Mouse (Mus musculus) midbrain, embryonic 16.5 days (tissue): ENCODE data around the gene Gpr153. TPM values are rescaled to one million over a fixed set of nuclear protein-coding genes. Genes with fewer than 3 reads are reported as not detected.
A peak's percentile ranks its signal among the peaks of the same experiment; 100 is the strongest.

Experiments
- ATAC-seq: fragments of 200-750 bp; cut with Nextera tagmentation; 2 replicates; pipeline ENCODE4 v1.8.0; 2017; ENCODE audit warnings: moderate TSS enrichment
- H3K27ac ChIP-seq: fragments of 300-500 bp; sonication (generic); 2 replicates; pipeline ENCODE4 v1.5.1; 2014; ENCODE audit warnings: mild to moderate bottlenecking, low read length, mixed read lengths
- H3K27me3 ChIP-seq: fragments of 300-500 bp; sonication (generic); 2 replicates; pipeline ENCODE4 v1.6.1; 2014; ENCODE audit warnings: low read depth, low read length, mixed read lengths; ENCODE audit not compliant: control insufficient read depth, insufficient read depth
- H3K36me3 ChIP-seq: fragments of 300-500 bp; sonication (generic); 2 replicates; pipeline ENCODE4 v1.6.1; 2014; ENCODE audit warnings: mild to moderate bottlenecking, low read length, moderate library complexity, mixed read lengths; ENCODE audit not compliant: control insufficient read depth, insufficient read depth
- H3K4me1 ChIP-seq: fragments of 300-500 bp; sonication (generic); 2 replicates; pipeline ENCODE4 v1.6.1; 2014; ENCODE audit warnings: mild to moderate bottlenecking, low read length, mixed read lengths; ENCODE audit not compliant: control insufficient read depth, insufficient read depth
- H3K4me2 ChIP-seq: fragments of 300-500 bp; sonication (generic); 2 replicates; pipeline ENCODE4 v1.6.1; 2014; ENCODE audit warnings: mild to moderate bottlenecking, low read length, mixed read lengths
- H3K4me3 ChIP-seq: fragments of 300-500 bp; sonication (generic); 2 replicates; pipeline ENCODE4 v1.5.1; 2014; ENCODE audit warnings: low read depth, mild to moderate bottlenecking, low read length, moderate library complexity, mixed read lengths
- H3K9ac ChIP-seq: fragments of 300-500 bp; sonication (generic); 2 replicates; pipeline ENCODE4 v1.6.1; 2014; ENCODE audit warnings: low read depth, low read length, mixed read lengths
- H3K9me3 ChIP-seq: fragments of 300-500 bp; sonication (generic); replicated peaks from 2 replicates; pipeline ENCODE4 v1.6.1; 2014; ENCODE audit warnings: mild to moderate bottlenecking, low read length, mixed read lengths; ENCODE audit not compliant: control insufficient read depth, poor library complexity, severe bottlenecking
- WGBS: fragments of 180-500 bp; shearing (Covaris S2); extraction: QIAGEN DNeasy Blood & Tissue Kit; methylation state at CpG from one replicate; pipeline ENCODE4 v1.1.7; 2014; 5-methylcytosine and 5-hydroxymethylcytosine counted together
- polyA plus RNA-seq: library from polyadenylated mRNA; unstranded; fragments of >200 nt; fragmentation: Nextera tagmentation; extraction: Ambion mirVana; gene quantifications from 2 replicates; pipeline ENCODE4 v1.2.1, GENCODE M21; 2015

The Gpr153 gene
- polyA plus RNA-seq, 1 experiment from 2014 or later = 16.2 TPM

- H3K9ac ChIP-seq = no peak overlapping the region
- no peak overlapping the region for H3K4me2 ChIP-seq
- ATAC-seq = no peak
- H3K36me3 ChIP-seq = peaks cover 5% of the 10 kb centered on the region
- no peak overlapping the region for H3K27ac ChIP-seq
- H3K4me3 ChIP-seq = no peak overlapping the region
- peaks cover 4% of the 10 kb centered on the region; the same call in 1 of the 2 replicates for H3K4me1 ChIP-seq
- no peaks in the 10 kb centered on the region for H3K27me3 ChIP-seq
- 65% methylated on average over 9 of the region's 9 CpGs for WGBS
- no peaks in the 10 kb centered on the region for H3K9me3 ChIP-seq
Measured at GRCm38 (mm10) chr4:152263089-152263488, 10.9 kb upstream of the Gpr153 start.

GRCm38 (mm10) chr4:152263512-152264176 lies 10.4 kb upstream of the Gpr153 start:
- H3K36me3 ChIP-seq = peaks cover 7% of the 10 kb centered on the region; the same call in 1 of the 2 replicates
- H3K9ac ChIP-seq = no peak overlapping the region
- no peak overlapping the region for H3K4me2 ChIP-seq
- H3K4me1 ChIP-seq = peaks cover 4% of the 10 kb centered on the region; the same call in 1 of the 2 replicates
- ATAC-seq = no peak
- no peak overlapping the region for H3K4me3 ChIP-seq
- H3K27ac ChIP-seq = no peak overlapping the region
- no peaks in the 10 kb centered on the region for H3K27me3 ChIP-seq
- 31% methylated on average over 10 of the region's 10 CpGs for WGBS
- H3K9me3 ChIP-seq = no peaks in the 10 kb centered on the region

- Histone ChIP-seq H3K4me3 (no peak overlapping the region), H3K27ac (no peak overlapping the region), H3K4me2 (no peak overlapping the region), H3K27me3 (no peaks in the 10 kb centered on the region), H3K9me3 (no peaks in the 10 kb centered on the region), H3K4me1 (peaks cover 4% of the 10 kb centered on the region; the same call in 1 of the 2 replicates), H3K36me3 (peaks cover 7% of the 10 kb centered on the region; the same call in 1 of the 2 replicates), H3K9ac (no peak overlapping the region)
- 47% methylated on average over 4 of the region's 4 CpGs for WGBS
- ATAC-seq = no peak
Measured at GRCm38 (mm10) chr4:152264177-152264530, 9.9 kb upstream of the Gpr153 start.

DNA sequence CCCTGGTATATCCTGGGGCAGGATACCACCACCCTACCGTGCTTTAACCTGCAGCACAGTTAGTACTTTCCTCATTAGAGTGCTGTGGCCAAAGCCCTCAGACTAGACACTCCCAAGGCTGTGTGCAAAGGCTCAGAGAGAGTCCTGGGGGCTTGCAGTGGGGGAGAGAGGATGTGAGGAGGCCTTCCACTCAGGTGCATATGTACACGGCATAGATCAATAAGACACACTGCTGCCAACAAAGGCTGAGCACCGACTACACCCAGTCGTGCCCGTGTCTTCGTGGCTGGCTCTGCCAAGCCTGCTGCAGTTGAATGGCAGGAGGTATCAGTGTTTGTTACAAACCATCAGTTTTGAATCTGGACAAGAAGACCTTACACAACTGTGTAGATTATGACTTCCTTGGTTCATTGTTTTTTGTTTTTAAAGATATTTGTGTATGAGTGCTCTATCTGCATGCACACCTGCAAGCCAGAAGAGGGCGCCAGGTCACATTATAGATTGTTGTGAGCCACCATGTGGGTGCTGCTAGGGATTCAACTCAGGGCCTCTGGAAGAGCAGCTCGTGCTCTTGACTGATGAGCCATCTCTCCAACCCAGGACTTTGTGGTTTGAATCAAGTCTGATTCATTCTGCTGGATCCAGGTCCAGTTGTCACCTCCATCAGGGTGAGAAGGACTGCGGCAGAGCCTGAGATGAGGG lies 9.0 kb upstream of the Gpr153 start:
- ATAC-seq = no peak
- Histone ChIP-seq H3K4me1 (peaks cover 4% of the 10 kb centered on the region; the same call in 1 of the 2 replicates), H3K27me3 (no peaks in the 10 kb centered on the region), H3K36me3 (peaks cover 7% of the 10 kb centered on the region; the same call in 1 of the 2 replicates), H3K4me2 (no peak overlapping the region), H3K4me3 (no peak overlapping the region), H3K27ac (no peak overlapping the region), H3K9me3 (no peaks in the 10 kb centered on the region), H3K9ac (no peak overlapping the region)
- 91% methylated on average over 9 of the region's 9 CpGs for WGBS

GRCm38 (mm10) chr4:152265791-152266190 lies 8.2 kb upstream of the Gpr153 start:
- Histone ChIP-seq H3K4me1 (peaks cover 4% of the 10 kb centered on the region; the same call in 1 of the 2 replicates), H3K4me3 (no peak overlapping the region), H3K36me3 (peaks cover 5% of the 10 kb centered on the region; the same call in 1 of the 2 replicates), H3K9ac (no peak overlapping the region), H3K4me2 (no peak overlapping the region), H3K27me3 (no peaks in the 10 kb centered on the region), H3K27ac (no peak overlapping the region), H3K9me3 (no peaks in the 10 kb centered on the region)
- ATAC-seq = no peak
- 45% methylated on average over 5 of the region's 5 CpGs for WGBS

DNA sequence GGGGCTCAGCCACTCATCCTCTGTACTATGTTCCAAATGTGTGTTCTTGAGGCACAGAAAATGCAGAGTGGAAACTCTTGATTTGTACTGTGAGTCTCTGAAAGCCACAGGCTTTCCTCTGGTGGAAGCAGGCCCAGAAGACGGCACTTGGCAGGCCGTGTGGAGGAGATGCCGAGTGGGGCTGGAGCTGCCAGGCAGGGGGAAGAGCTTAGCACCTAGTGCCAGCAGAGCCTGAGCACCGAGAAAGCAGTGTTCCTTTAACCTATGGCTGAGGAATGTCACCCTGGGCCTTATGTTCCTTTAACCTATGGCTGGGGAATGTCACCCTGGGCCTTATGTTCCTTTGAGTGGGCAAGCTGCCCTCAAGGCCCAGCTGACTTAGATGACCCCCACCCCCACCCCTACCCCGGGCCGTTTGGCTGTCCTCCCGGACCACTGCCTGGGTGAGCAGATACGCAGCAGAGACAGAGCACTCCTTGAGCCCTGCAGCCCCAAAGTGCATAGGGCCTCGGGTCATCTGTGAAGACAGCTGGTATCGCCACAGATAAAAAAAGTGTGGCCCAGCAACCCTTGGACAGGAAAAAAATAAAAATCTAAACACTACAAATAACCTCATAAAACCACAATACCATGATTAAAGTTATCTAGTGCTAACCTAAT lies 7.7 kb upstream of the Gpr153 start:
- H3K4me1 ChIP-seq = peaks cover 4% of the 10 kb centered on the region; the same call in 1 of the 2 replicates
- no peak for ATAC-seq
- no peak overlapping the region for H3K9ac ChIP-seq
- H3K27ac ChIP-seq = peak overlapping the region; percentile 40; the same call in 1 of the 2 replicates
- 0 out of 2 replicates have a peak, but pooled peaks cover 4% of the 10 kb centered on the region for H3K36me3 ChIP-seq
- 69% methylated on average over 10 of the region's 10 CpGs for WGBS
- H3K27me3 ChIP-seq = peaks cover under 1% of the 10 kb centered on the region; the same call in 1 of the 2 replicates
- H3K4me2 ChIP-seq = no peak overlapping the region
- no peaks in the 10 kb centered on the region for H3K9me3 ChIP-seq
- no peak overlapping the region for H3K4me3 ChIP-seq

DNA sequence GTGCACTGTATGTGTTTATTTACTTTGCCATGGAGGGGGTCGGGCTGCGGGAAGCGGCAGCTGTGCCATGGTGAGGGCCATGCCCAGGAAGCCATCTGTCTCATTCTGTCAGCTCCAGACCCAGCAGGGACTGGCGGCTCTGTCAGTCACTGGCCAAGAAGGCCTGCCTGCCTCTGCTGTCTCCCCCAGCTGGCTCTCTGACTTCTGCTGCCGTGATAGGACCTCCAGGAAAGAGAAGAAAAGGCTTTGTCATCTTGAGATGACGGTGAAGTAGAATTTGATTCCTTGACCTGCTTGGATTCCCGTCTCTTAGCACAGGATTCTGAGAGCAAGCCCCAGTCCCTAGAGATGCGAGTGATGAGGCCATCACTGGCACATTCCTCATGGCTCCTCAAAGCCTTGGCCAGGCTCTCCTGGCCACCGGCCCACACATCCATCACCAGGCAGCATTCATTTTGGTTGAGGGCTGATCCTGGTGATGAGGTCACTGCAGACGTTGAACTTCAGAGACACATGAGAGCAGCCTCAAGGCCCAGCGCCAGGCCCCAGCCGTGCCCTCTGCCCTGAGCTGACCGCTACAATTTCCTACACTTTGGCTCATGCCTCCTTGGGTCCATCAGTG lies 6.2 kb upstream of the Gpr153 start:
- ATAC-seq = no peak
- Histone ChIP-seq H3K36me3 (peaks cover 9% of the 10 kb centered on the region; the same call in 1 of the 2 replicates), H3K9ac (no peak overlapping the region), H3K4me3 (no peak overlapping the region), H3K4me1 (no peaks in the 10 kb centered on the region), H3K4me2 (no peak overlapping the region), H3K27me3 (peaks cover 2% of the 10 kb centered on the region; the same call in 1 of the 2 replicates), H3K9me3 (no peaks in the 10 kb centered on the region), H3K27ac (no peak overlapping the region)
- 89% methylated on average over 13 of the region's 13 CpGs for WGBS

DNA sequence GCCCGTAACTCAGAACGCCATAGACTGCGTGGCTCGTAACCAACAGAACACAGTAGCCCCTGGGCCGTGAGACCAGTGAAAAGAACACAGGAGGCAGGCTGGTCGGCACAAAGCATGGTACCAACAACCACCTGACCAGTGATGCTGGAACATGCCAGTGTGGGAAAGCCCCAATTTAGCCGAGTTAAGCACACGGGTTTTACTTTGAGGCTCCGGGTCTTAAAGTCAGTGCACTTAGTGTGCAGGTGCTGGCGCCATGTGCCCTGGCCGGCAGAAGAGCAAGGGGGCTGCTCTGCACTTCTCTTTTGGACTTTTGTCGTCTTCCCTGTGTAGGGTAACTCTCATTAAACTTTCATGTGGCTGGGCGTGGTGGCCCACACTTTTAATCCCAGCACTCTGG lies 4.1 kb upstream of the Gpr153 start:
- Histone ChIP-seq H3K4me2 (no peak overlapping the region), H3K4me1 (peaks cover 5% of the 10 kb centered on the region; the same call in 1 of the 2 replicates), H3K36me3 (peaks cover 9% of the 10 kb centered on the region; the same call in 1 of the 2 replicates), H3K9ac (no peak overlapping the region), H3K4me3 (no peak overlapping the region), H3K27me3 (peaks cover 2% of the 10 kb centered on the region; the same call in 1 of the 2 replicates), H3K9me3 (no peaks in the 10 kb centered on the region), H3K27ac (no peak overlapping the region)
- no peak for ATAC-seq
- WGBS = 92% methylated on average over 13 of the region's 13 CpGs
